Mouse (Mus musculus): ENCODE results near the gene Tfpt. TPM values are rescaled to one million over a fixed set of nuclear protein-coding genes. Genes with fewer than 3 reads are reported as not detected.

Gene Tfpt
- polyA plus RNA-seq, 1 experiment from 2014 or later, result 30.4 TPM

GRCm38 (mm10) chr7:3643843-3644242, 14.1 kb upstream of the Tfpt start:
- no peak overlapping the region for H3K9ac ChIP-seq (replicated peaks; ENCODE audit: low read length)
- no peak overlapping the region; the same call in 1 of the 2 replicates for H3K27ac ChIP-seq (replicated peaks; ENCODE audit: low read depth, low read length)
- peaks cover 28% of the 10 kb centered on the region for H3K36me3 ChIP-seq (ENCODE audit: control insufficient read depth, insufficient read depth, low read length)
- DNase-seq (no peak), ATAC-seq (ENCODE audit: low FRiP score, low TSS enrichment) (no peak)
- H3K27me3 ChIP-seq (ENCODE audit: control insufficient read depth, insufficient read depth, low read length), result no peaks in the 10 kb centered on the region
- H3K4me3 ChIP-seq (replicated peaks; ENCODE audit: low read depth, low read length), result peak overlapping the region; percentile 90
- 24% methylated on average over 9 of the region's 9 CpGs for WGBS
- peaks cover 21% of the 10 kb centered on the region for H3K4me1 ChIP-seq (ENCODE audit: control insufficient read depth, insufficient read depth, low read length)
- H3K4me2 ChIP-seq (ENCODE audit: low read length), result peak overlapping the region; percentile 81
- no peaks in the 10 kb centered on the region for H3K9me3 ChIP-seq (ENCODE audit: control insufficient read depth, low read length)

GRCm38 (mm10) chr7:3643412-3643811, 13.7 kb upstream of the Tfpt start:
- DNase-seq (no peak), ATAC-seq (ENCODE audit: low FRiP score, low TSS enrichment) (no peak)
- Histone ChIP-seq H3K27me3 (ENCODE audit: control insufficient read depth, insufficient read depth, low read length) (no peaks in the 10 kb centered on the region), H3K36me3 (ENCODE audit: control insufficient read depth, insufficient read depth, low read length) (peaks cover 33% of the 10 kb centered on the region), H3K9me3 (ENCODE audit: control insufficient read depth, low read length) (no peaks in the 10 kb centered on the region), H3K4me3 (replicated peaks; ENCODE audit: low read depth, low read length) (no peak overlapping the region), H3K4me1 (ENCODE audit: control insufficient read depth, insufficient read depth, low read length) (peaks cover 21% of the 10 kb centered on the region), H3K9ac (replicated peaks; ENCODE audit: low read length) (no peak overlapping the region), H3K27ac (replicated peaks; ENCODE audit: low read depth, low read length) (no peak overlapping the region), H3K4me2 (ENCODE audit: low read length) (no peak overlapping the region)
- WGBS, result 75% methylated on average over 5 of the region's 5 CpGs

GRCm38 (mm10) chr7:3630478-3630815, 718 bp upstream of the Tfpt start:
- Histone ChIP-seq H3K27ac (replicated peaks; ENCODE audit: low read depth, low read length) (no peak overlapping the region), H3K36me3 (ENCODE audit: control insufficient read depth, insufficient read depth, low read length) (peaks cover 37% of the 10 kb centered on the region), H3K4me3 (replicated peaks; ENCODE audit: low read depth, low read length) (peak overlapping the region; percentile 50), H3K9me3 (ENCODE audit: control insufficient read depth, low read length) (no peaks in the 10 kb centered on the region), H3K4me2 (ENCODE audit: low read length) (peak overlapping the region; percentile 98), H3K27me3 (ENCODE audit: control insufficient read depth, insufficient read depth, low read length) (no peaks in the 10 kb centered on the region), H3K9ac (replicated peaks; ENCODE audit: low read length) (peak overlapping the region; percentile 77), H3K4me1 (ENCODE audit: control insufficient read depth, insufficient read depth, low read length) (peaks cover 13% of the 10 kb centered on the region)
- 51% methylated on average over 3 of the region's 3 CpGs for WGBS
- ATAC-seq (ENCODE audit: low FRiP score, low TSS enrichment) (no peak), DNase-seq (no peak)

- ATAC-seq (ENCODE audit: low FRiP score, low TSS enrichment), result peak; percentile 40; the same call in 1 of the 2 replicates
- Histone ChIP-seq H3K4me3 (replicated peaks; ENCODE audit: low read depth, low read length) (peak overlapping the region; percentile 50), H3K9ac (replicated peaks; ENCODE audit: low read length) (peak overlapping the region; percentile 77), H3K9me3 (ENCODE audit: control insufficient read depth, low read length) (no peaks in the 10 kb centered on the region), H3K36me3 (ENCODE audit: control insufficient read depth, insufficient read depth, low read length) (peaks cover 27% of the 10 kb centered on the region), H3K4me2 (ENCODE audit: low read length) (peak overlapping the region; percentile 98), H3K4me1 (ENCODE audit: control insufficient read depth, insufficient read depth, low read length) (peaks cover 13% of the 10 kb centered on the region), H3K27ac (replicated peaks; ENCODE audit: low read depth, low read length) (0 out of 2 replicates have a peak overlapping the region, but pooled peaks have one; percentile 71), H3K27me3 (ENCODE audit: control insufficient read depth, insufficient read depth, low read length) (no peaks in the 10 kb centered on the region)
- DNase-seq, result no peak
- WGBS, result 35% methylated on average over 4 of the region's 4 CpGs
Observed at GRCm38 (mm10) chr7:3629030-3629429, 699 bp downstream of the Tfpt start.

- H3K4me1 ChIP-seq (ENCODE audit: control insufficient read depth, insufficient read depth, low read length), result peaks cover 5% of the 10 kb centered on the region
- H3K4me2 ChIP-seq (ENCODE audit: low read length), result peak within 1 kb of the TSS; percentile 85
- peak within 1 kb of the TSS; percentile 78 for H3K9ac ChIP-seq (replicated peaks; ENCODE audit: low read length)
- peak; percentile 97 for ATAC-seq (ENCODE audit: low FRiP score, low TSS enrichment)
- no peaks in the 10 kb centered on the region for H3K27me3 ChIP-seq (ENCODE audit: control insufficient read depth, insufficient read depth, low read length)
- peaks cover 28% of the 10 kb centered on the region for H3K36me3 ChIP-seq (ENCODE audit: control insufficient read depth, insufficient read depth, low read length)
- peak within 1 kb of the TSS; percentile 64 for H3K4me3 ChIP-seq (replicated peaks; ENCODE audit: low read depth, low read length)
- peak; percentile 96 for DNase-seq
- no peaks in the 10 kb centered on the region for H3K9me3 ChIP-seq (ENCODE audit: control insufficient read depth, low read length)
- peak within 1 kb of the TSS; percentile 58 for H3K27ac ChIP-seq (replicated peaks; ENCODE audit: low read depth, low read length)
- WGBS, result 1% methylated on average over 32 of the region's 32 CpGs
Observed at GRCm38 (mm10) chr7:3617242-3617995, 12.3 kb downstream of the Tfpt start, which contains the start of gene Ndufa3. Ndufa3 (plus strand) TSS chr7:3617373.

GRCm38 (mm10) chr7:3616389-3617241, 13.1 kb downstream of the Tfpt start:
- ATAC-seq (ENCODE audit: low FRiP score, low TSS enrichment), result peak; percentile 58

GRCm38 (mm10) chr7:3616057-3616388, 13.7 kb downstream of the Tfpt start, which contains the start of gene Oscar:
Oscar (minus strand) TSS chr7:3616157.
- no peak within 1 kb of the TSS for H3K27ac ChIP-seq (replicated peaks; ENCODE audit: low read depth, low read length)
- no peaks in the 10 kb centered on the region for H3K9me3 ChIP-seq (ENCODE audit: control insufficient read depth, low read length)
- peak within 1 kb of the TSS; percentile 64 for H3K4me3 ChIP-seq (replicated peaks; ENCODE audit: low read depth, low read length)
- H3K4me1 ChIP-seq (ENCODE audit: control insufficient read depth, insufficient read depth, low read length), result peaks cover 5% of the 10 kb centered on the region
- ATAC-seq (ENCODE audit: low FRiP score, low TSS enrichment) (no peak), DNase-seq (no peak)
- H3K36me3 ChIP-seq (ENCODE audit: control insufficient read depth, insufficient read depth, low read length), result peaks cover 19% of the 10 kb centered on the region
- H3K9ac ChIP-seq (replicated peaks; ENCODE audit: low read length), result no peak within 1 kb of the TSS
- H3K27me3 ChIP-seq (ENCODE audit: control insufficient read depth, insufficient read depth, low read length), result no peaks in the 10 kb centered on the region
- 83% methylated on average over 4 of the region's 4 CpGs for WGBS
- peak within 1 kb of the TSS; percentile 85 for H3K4me2 ChIP-seq (ENCODE audit: low read length)

More at GRCm38 (mm10) chr7:3616389-3617241, 13.1 kb downstream of the Tfpt start:
- no peak overlapping the region for H3K9ac ChIP-seq (replicated peaks; ENCODE audit: low read length)
- no peaks in the 10 kb centered on the region for H3K9me3 ChIP-seq (ENCODE audit: control insufficient read depth, low read length)
- H3K4me1 ChIP-seq (ENCODE audit: control insufficient read depth, insufficient read depth, low read length), result peaks cover 5% of the 10 kb centered on the region
- no peak for DNase-seq
- peak overlapping the region; percentile 64 for H3K4me3 ChIP-seq (replicated peaks; ENCODE audit: low read depth, low read length)
- H3K36me3 ChIP-seq (ENCODE audit: control insufficient read depth, insufficient read depth, low read length), result peaks cover 21% of the 10 kb centered on the region
- H3K27me3 ChIP-seq (ENCODE audit: control insufficient read depth, insufficient read depth, low read length), result no peaks in the 10 kb centered on the region
- 41% methylated on average over 6 of the region's 6 CpGs for WGBS
- no peak overlapping the region for H3K27ac ChIP-seq (replicated peaks; ENCODE audit: low read depth, low read length)
- H3K4me2 ChIP-seq (ENCODE audit: low read length), result peak overlapping the region; percentile 85

GRCm38 (mm10) chr7:3614021-3614420, 15.7 kb downstream of the Tfpt start:
- Histone ChIP-seq H3K27ac (replicated peaks; ENCODE audit: low read depth, low read length) (no peak overlapping the region), H3K4me3 (replicated peaks; ENCODE audit: low read depth, low read length) (no peak overlapping the region), H3K4me2 (ENCODE audit: low read length) (no peak overlapping the region), H3K27me3 (ENCODE audit: control insufficient read depth, insufficient read depth, low read length) (no peaks in the 10 kb centered on the region), H3K4me1 (ENCODE audit: control insufficient read depth, insufficient read depth, low read length) (peaks cover 5% of the 10 kb centered on the region), H3K9me3 (ENCODE audit: control insufficient read depth, low read length) (no peaks in the 10 kb centered on the region), H3K9ac (replicated peaks; ENCODE audit: low read length) (no peak overlapping the region), H3K36me3 (ENCODE audit: control insufficient read depth, insufficient read depth, low read length) (0 out of 2 replicates have a peak, but pooled peaks cover under 1% of the 10 kb centered on the region)
- ATAC-seq (ENCODE audit: low FRiP score, low TSS enrichment) (no peak), DNase-seq (no peak)
- WGBS, result 86% methylated on average over 3 of the region's 3 CpGs

All from midbrain, embryonic 14.5 days (tissue).